Mouse (Mus musculus): ENCODE results near the gene Sgsm2. TPM values are rescaled to one million over a fixed set of nuclear protein-coding genes. Genes with fewer than 3 reads are reported as not detected.

Sgsm2 gene
- 25.1 and 27.2 TPM in 2 replicates for polyA plus RNA-seq (2015; fragmentation: Nextera tagmentation; extraction: Ambion mirVana)

- Histone ChIP-seq H3K4me2 (ENCODE audit: low read length) (peak within 1 kb of the TSS; percentile 59), H3K27me3 (replicated peaks; ENCODE audit: control insufficient read depth, insufficient read depth, low read length) (no peaks in the 10 kb centered on the region), H3K9me3 (ENCODE audit: control insufficient read depth, low read length) (no peaks in the 10 kb centered on the region), H3K4me3 (ENCODE audit: low read length) (peak within 1 kb of the TSS; percentile 62), H3K27ac (ENCODE audit: low read depth, low read length) (peak within 1 kb of the TSS; percentile 86), H3K9ac (ENCODE audit: low read depth, low read length) (peak within 1 kb of the TSS; percentile 91), H3K36me3 (ENCODE audit: control insufficient read depth, insufficient read depth, low read length) (peaks cover 25% of the 10 kb centered on the region), H3K4me1 (ENCODE audit: control insufficient read depth, insufficient read depth, low read depth, low read length) (peaks cover 23% of the 10 kb centered on the region)
- ATAC-seq: peak; percentile 83
- WGBS: under 1% methylated on average over 62 of the region's 74 CpGs
Measured at GRCm38 (mm10) chr11:74896901-74897677, at the start of gene Sgsm2. TSS of gene Sgsm2 (minus strand) at chr11:74897060.

GRCm38 (mm10) chr11:74946348-74946747, 49.5 kb upstream of the Sgsm2 start:
- H3K9ac ChIP-seq (ENCODE audit: low read depth, low read length): no peak overlapping the region
- no peaks in the 10 kb centered on the region for H3K9me3 ChIP-seq (ENCODE audit: control insufficient read depth, low read length)
- ATAC-seq: no peak
- no peak overlapping the region for H3K27ac ChIP-seq (ENCODE audit: low read depth, low read length)
- no peak overlapping the region for H3K4me3 ChIP-seq (ENCODE audit: low read length)
- no peaks in the 10 kb centered on the region for H3K4me1 ChIP-seq (ENCODE audit: control insufficient read depth, insufficient read depth, low read depth, low read length)
- WGBS: 77% methylated on average over 3 of the region's 3 CpGs
- peaks cover 6% of the 10 kb centered on the region; the same call in 1 of the 2 replicates for H3K36me3 ChIP-seq (ENCODE audit: control insufficient read depth, insufficient read depth, low read length)
- no peak overlapping the region for H3K4me2 ChIP-seq (ENCODE audit: low read length)
- H3K27me3 ChIP-seq (replicated peaks; ENCODE audit: control insufficient read depth, insufficient read depth, low read length): no peaks in the 10 kb centered on the region

GRCm38 (mm10) chr11:74930391-74930790, 33.5 kb upstream of the Sgsm2 start:
- H3K36me3 ChIP-seq (ENCODE audit: control insufficient read depth, insufficient read depth, low read length): peaks cover 12% of the 10 kb centered on the region
- H3K4me1 ChIP-seq (ENCODE audit: control insufficient read depth, insufficient read depth, low read depth, low read length): peaks cover 9% of the 10 kb centered on the region
- no peaks in the 10 kb centered on the region for H3K9me3 ChIP-seq (ENCODE audit: control insufficient read depth, low read length)
- no peak overlapping the region for H3K4me2 ChIP-seq (ENCODE audit: low read length)
- ATAC-seq: no peak
- no peaks in the 10 kb centered on the region for H3K27me3 ChIP-seq (replicated peaks; ENCODE audit: control insufficient read depth, insufficient read depth, low read length)
- no peak overlapping the region for H3K4me3 ChIP-seq (ENCODE audit: low read length)
- H3K9ac ChIP-seq (ENCODE audit: low read depth, low read length): no peak overlapping the region
- no peak overlapping the region for H3K27ac ChIP-seq (ENCODE audit: low read depth, low read length)
- 89% methylated on average over 7 of the region's 7 CpGs for WGBS

GRCm38 (mm10) chr11:74929111-74929510, 32.3 kb upstream of the Sgsm2 start:
- Histone ChIP-seq H3K9ac (ENCODE audit: low read depth, low read length) (no peak overlapping the region), H3K27me3 (replicated peaks; ENCODE audit: control insufficient read depth, insufficient read depth, low read length) (no peaks in the 10 kb centered on the region), H3K4me1 (ENCODE audit: control insufficient read depth, insufficient read depth, low read depth, low read length) (peaks cover 18% of the 10 kb centered on the region), H3K4me2 (ENCODE audit: low read length) (no peak overlapping the region), H3K4me3 (ENCODE audit: low read length) (no peak overlapping the region), H3K9me3 (ENCODE audit: control insufficient read depth, low read length) (no peaks in the 10 kb centered on the region), H3K27ac (ENCODE audit: low read depth, low read length) (no peak overlapping the region), H3K36me3 (ENCODE audit: control insufficient read depth, insufficient read depth, low read length) (0 out of 2 replicates have a peak, but pooled peaks cover 4% of the 10 kb centered on the region)
- no peak for ATAC-seq
- WGBS: 78% methylated on average over 4 of the region's 4 CpGs

GRCm38 (mm10) chr11:74927236-74927725, 30.4 kb upstream of the Sgsm2 start:
- Histone ChIP-seq H3K9ac (ENCODE audit: low read depth, low read length) (no peak overlapping the region), H3K36me3 (ENCODE audit: control insufficient read depth, insufficient read depth, low read length) (0 out of 2 replicates have a peak, but pooled peaks cover 4% of the 10 kb centered on the region), H3K27ac (ENCODE audit: low read depth, low read length) (no peak overlapping the region), H3K4me3 (ENCODE audit: low read length) (no peak overlapping the region), H3K4me2 (ENCODE audit: low read length) (no peak overlapping the region), H3K27me3 (replicated peaks; ENCODE audit: control insufficient read depth, insufficient read depth, low read length) (no peaks in the 10 kb centered on the region), H3K9me3 (ENCODE audit: control insufficient read depth, low read length) (no peaks in the 10 kb centered on the region), H3K4me1 (ENCODE audit: control insufficient read depth, insufficient read depth, low read depth, low read length) (peaks cover 18% of the 10 kb centered on the region)
- no peak for ATAC-seq
- WGBS: 90% methylated on average over 2 of the region's 2 CpGs

GRCm38 (mm10) chr11:74926388-74927005, 29.6 kb upstream of the Sgsm2 start:
- WGBS: 9% methylated on average over 11 of the region's 11 CpGs
- Histone ChIP-seq H3K4me3 (ENCODE audit: low read length) (peak overlapping the region; percentile 97), H3K9me3 (ENCODE audit: control insufficient read depth, low read length) (no peaks in the 10 kb centered on the region), H3K9ac (ENCODE audit: low read depth, low read length) (peak overlapping the region; percentile 93), H3K27ac (ENCODE audit: low read depth, low read length) (peak overlapping the region; percentile 93), H3K27me3 (replicated peaks; ENCODE audit: control insufficient read depth, insufficient read depth, low read length) (no peaks in the 10 kb centered on the region), H3K4me1 (ENCODE audit: control insufficient read depth, insufficient read depth, low read depth, low read length) (peaks cover 18% of the 10 kb centered on the region), H3K36me3 (ENCODE audit: control insufficient read depth, insufficient read depth, low read length) (0 out of 2 replicates have a peak, but pooled peaks cover 4% of the 10 kb centered on the region), H3K4me2 (ENCODE audit: low read length) (peak overlapping the region; percentile 73)
- ATAC-seq: peak; percentile 25

GRCm38 (mm10) chr11:74925577-74926387, 28.9 kb upstream of the Sgsm2 start, which contains the start of the genes Smg6 and Srr:
TSS of gene Smg6 (plus strand) at chr11:74925823.
TSS of gene Srr (minus strand) at chr11:74925948.
- Histone ChIP-seq H3K27ac (ENCODE audit: low read depth, low read length) (peak within 1 kb of the TSS; percentile 93), H3K27me3 (replicated peaks; ENCODE audit: control insufficient read depth, insufficient read depth, low read length) (no peaks in the 10 kb centered on the region), H3K4me3 (ENCODE audit: low read length) (peak within 1 kb of the TSS; percentile 97), H3K9ac (ENCODE audit: low read depth, low read length) (peak within 1 kb of the TSS; percentile 93), H3K4me1 (ENCODE audit: control insufficient read depth, insufficient read depth, low read depth, low read length) (peaks cover 18% of the 10 kb centered on the region), H3K9me3 (ENCODE audit: control insufficient read depth, low read length) (no peaks in the 10 kb centered on the region), H3K36me3 (ENCODE audit: control insufficient read depth, insufficient read depth, low read length) (0 out of 2 replicates have a peak, but pooled peaks cover 4% of the 10 kb centered on the region), H3K4me2 (ENCODE audit: low read length) (peak within 1 kb of the TSS; percentile 73)
- ATAC-seq: peak; percentile 95
- 0% methylated on average over 77 of the region's 88 CpGs for WGBS

- Histone ChIP-seq H3K4me3 (ENCODE audit: low read length) (no peak overlapping the region), H3K36me3 (ENCODE audit: control insufficient read depth, insufficient read depth, low read length) (peaks cover 3% of the 10 kb centered on the region), H3K9me3 (ENCODE audit: control insufficient read depth, low read length) (no peaks in the 10 kb centered on the region), H3K27ac (ENCODE audit: low read depth, low read length) (no peak overlapping the region), H3K4me2 (ENCODE audit: low read length) (no peak overlapping the region), H3K4me1 (ENCODE audit: control insufficient read depth, insufficient read depth, low read depth, low read length) (peaks cover 18% of the 10 kb centered on the region), H3K9ac (ENCODE audit: low read depth, low read length) (no peak overlapping the region), H3K27me3 (replicated peaks; ENCODE audit: control insufficient read depth, insufficient read depth, low read length) (no peaks in the 10 kb centered on the region)
- 60% methylated on average over 4 of the region's 4 CpGs for WGBS
- ATAC-seq: no peak
Measured at GRCm38 (mm10) chr11:74924149-74924548, 27.3 kb upstream of the Sgsm2 start.

Data from hindbrain, embryonic 16.5 days (tissue).